Mouse (Mus musculus) brain, embryonic 14.5 days (tissue): ENCODE results near the gene Chmp6. TPM values are rescaled to one million over a fixed set of nuclear protein-coding genes. Genes with fewer than 3 reads are reported as not detected.

Source experiments
- DNase-seq: peaks from one replicate; pipeline ENCODE4 v3.0.0-alpha.2; 2011; ENCODE audit warnings: low read depth
- CTCF ChIP-seq: fragments of 200-500 bp; IDR thresholded peaks from 2 replicates; pipeline ENCODE4 v1.5.1; 2012; ENCODE audit warnings: inconsistent platforms, mild to moderate bottlenecking, moderate library complexity, borderline replicate concordance; ENCODE audit not compliant: insufficient read depth, insufficient read length; ENCODE audit errors: extremely low read depth
- POLR2A ChIP-seq: fragments of 200-500 bp; IDR thresholded peaks from 2 replicates; pipeline ENCODE4 v1.6.1; 2012; ENCODE audit warnings: mild to moderate bottlenecking, inconsistent platforms, borderline replicate concordance; ENCODE audit not compliant: poor library complexity, insufficient read depth, insufficient read length, severe bottlenecking; ENCODE audit errors: extremely low read depth
- polyA plus RNA-seq: library from polyadenylated mRNA; depleted of rRNA; stranded (reverse); fragments of >200 nt; gene quantifications from 2 replicates; pipeline ENCODE4 v1.2.3, GENCODE M21; 2012

The Chmp6 gene
- polyA plus RNA-seq, 1 experiment, result 63.6 TPM

GRCm38 (mm10) chr11:119952429-119953224, 39.4 kb downstream of the Chmp6 start:
- DNase-seq, result peak; percentile 36
- TF ChIP-seq CTCF (no peak), POLR2A (no peak)

GRCm38 (mm10) chr11:119954233-119954632, 41.0 kb downstream of the Chmp6 start:
- no peak for DNase-seq
- no peak for TF ChIP-seq POLR2A
- no peak for TF ChIP-seq CTCF

- TF ChIP-seq POLR2A (no peak), CTCF (no peak)
- no peak for DNase-seq
Observed at GRCm38 (mm10) chr11:119954749-119955337, 41.6 kb downstream of the Chmp6 start.

- no peak for DNase-seq
- TF ChIP-seq POLR2A, result no peak
- TF ChIP-seq CTCF, result no peak
Observed at GRCm38 (mm10) chr11:119955432-119955831, 42.2 kb downstream of the Chmp6 start.

GRCm38 (mm10) chr11:119956590-119956989, 43.3 kb downstream of the Chmp6 start:
- no peak for DNase-seq
- TF ChIP-seq POLR2A, result no peak
- no peak for TF ChIP-seq CTCF

- no peak for DNase-seq
- TF ChIP-seq CTCF (no peak), POLR2A (no peak)
Observed at GRCm38 (mm10) chr11:119958856-119959255, 45.6 kb downstream of the Chmp6 start.

GRCm38 (mm10) chr11:119959714-119960113, 46.5 kb downstream of the Chmp6 start:
- no peak for DNase-seq
- TF ChIP-seq CTCF, result no peak
- TF ChIP-seq POLR2A, result no peak

- DNase-seq, result no peak
- TF ChIP-seq POLR2A, result no peak
- no peak for TF ChIP-seq CTCF
Observed at GRCm38 (mm10) chr11:119960671-119961070, 47.4 kb downstream of the Chmp6 start.

GRCm38 (mm10) chr11:119961511-119961910, 48.3 kb downstream of the Chmp6 start:
- DNase-seq, result no peak
- no peak for TF ChIP-seq POLR2A
- TF ChIP-seq CTCF, result no peak

- TF ChIP-seq CTCF (no peak), POLR2A (no peak)
- DNase-seq, result peak; percentile 56
Observed at GRCm38 (mm10) chr11:119965053-119965452, 51.8 kb downstream of the Chmp6 start.

- DNase-seq, result no peak
- no peak for TF ChIP-seq CTCF
- TF ChIP-seq POLR2A, result no peak
Observed at GRCm38 (mm10) chr11:119966294-119966693, 53.1 kb downstream of the Chmp6 start.

GRCm38 (mm10) chr11:119967401-119967800, 54.2 kb downstream of the Chmp6 start:
- DNase-seq, result no peak
- TF ChIP-seq CTCF (no peak), POLR2A (no peak)
